Mouse (Mus musculus): ENCODE measurements at regions not wholly inside any gene's neighbourhood (a gene's known extent, or its start where the extent isn't known, plus 50 kb on each side); places are given as distances from the start of the nearest gene placed in this dataset.

GRCm38 (mm10) chr3:45523281-45523680, 145.1 kb downstream of the Pcdh10 start:
- no peaks in the 10 kb centered on the region for H3K4me1 ChIP-seq (replicated peaks; ENCODE audit: control insufficient read depth, insufficient read depth, low read length)
- ATAC-seq = peak; percentile 77
- H3K9me3 ChIP-seq (ENCODE audit: control insufficient read depth) = no peaks in the 10 kb centered on the region
- H3K27me3 ChIP-seq (replicated peaks; ENCODE audit: control insufficient read depth, insufficient read depth, low read length) = no peaks in the 10 kb centered on the region
- H3K27ac ChIP-seq (ENCODE audit: low read depth, low read length) = no peak overlapping the region
- H3K4me2 ChIP-seq (replicated peaks; ENCODE audit: low read depth) = no peak overlapping the region
- TF ChIP-seq CTCF (IDR thresholded peaks at IDR 0.05; ENCODE audit: low read depth) = no peak
- no peak overlapping the region for H3K9ac ChIP-seq (ENCODE audit: low read depth, low read length)
- H3K4me3 ChIP-seq (ENCODE audit: low read depth, low read length) = no peak overlapping the region
- no peaks in the 10 kb centered on the region for H3K36me3 ChIP-seq (ENCODE audit: control insufficient read depth, insufficient read depth)
- 24% methylated on average over 4 of the region's 4 CpGs for WGBS

DNA sequence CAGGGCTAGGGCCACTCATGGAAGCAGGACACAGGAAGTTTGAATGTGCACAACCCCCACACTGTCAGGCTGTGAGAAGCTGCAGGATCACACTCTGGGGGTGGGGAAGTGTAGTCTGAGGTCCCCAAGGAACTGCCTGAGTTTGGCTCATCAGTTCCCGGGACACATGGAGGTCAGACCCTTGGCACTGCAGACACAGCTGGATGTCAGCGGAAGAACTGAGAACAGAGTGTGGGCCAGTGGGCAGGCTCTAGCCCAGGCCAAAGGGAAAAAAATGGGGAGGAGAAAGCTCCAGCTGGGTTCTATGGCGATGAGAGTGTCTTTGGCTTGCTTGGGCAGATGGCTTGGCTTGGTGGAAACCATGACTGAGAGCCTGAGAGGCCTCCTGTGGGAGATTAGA, 168.9 kb downstream of the Pcdh10 start:
- no peak for TF ChIP-seq CTCF (IDR thresholded peaks at IDR 0.05; ENCODE audit: low read depth)
- H3K4me2 ChIP-seq (replicated peaks; ENCODE audit: low read depth) = no peak overlapping the region
- no peaks in the 10 kb centered on the region for H3K4me1 ChIP-seq (replicated peaks; ENCODE audit: control insufficient read depth, insufficient read depth, low read length)
- H3K27ac ChIP-seq (ENCODE audit: low read depth, low read length) = no peak overlapping the region
- ATAC-seq = no peak
- no peaks in the 10 kb centered on the region for H3K36me3 ChIP-seq (ENCODE audit: control insufficient read depth, insufficient read depth)
- 77% methylated on average over 3 of the region's 3 CpGs for WGBS
- H3K4me3 ChIP-seq (ENCODE audit: low read depth, low read length) = no peak overlapping the region
- no peaks in the 10 kb centered on the region for H3K9me3 ChIP-seq (ENCODE audit: control insufficient read depth)
- H3K9ac ChIP-seq (ENCODE audit: low read depth, low read length) = no peak overlapping the region
- H3K27me3 ChIP-seq (replicated peaks; ENCODE audit: control insufficient read depth, insufficient read depth, low read length) = no peaks in the 10 kb centered on the region

GRCm38 (mm10) chr3:45555736-45556135, 177.5 kb downstream of the Pcdh10 start:
- Histone ChIP-seq H3K36me3 (ENCODE audit: control insufficient read depth, insufficient read depth) (no peaks in the 10 kb centered on the region), H3K27ac (ENCODE audit: low read depth, low read length) (no peak overlapping the region), H3K27me3 (replicated peaks; ENCODE audit: control insufficient read depth, insufficient read depth, low read length) (no peaks in the 10 kb centered on the region), H3K4me1 (replicated peaks; ENCODE audit: control insufficient read depth, insufficient read depth, low read length) (no peaks in the 10 kb centered on the region), H3K4me3 (ENCODE audit: low read depth, low read length) (no peak overlapping the region), H3K9ac (ENCODE audit: low read depth, low read length) (no peak overlapping the region), H3K4me2 (replicated peaks; ENCODE audit: low read depth) (no peak overlapping the region), H3K9me3 (ENCODE audit: control insufficient read depth) (no peaks in the 10 kb centered on the region)
- 26% methylated on average over 1 of the region's 1 CpGs for WGBS
- no peak for ATAC-seq
- peak; percentile 79 for TF ChIP-seq CTCF (IDR thresholded peaks at IDR 0.05; ENCODE audit: low read depth)

DNA sequence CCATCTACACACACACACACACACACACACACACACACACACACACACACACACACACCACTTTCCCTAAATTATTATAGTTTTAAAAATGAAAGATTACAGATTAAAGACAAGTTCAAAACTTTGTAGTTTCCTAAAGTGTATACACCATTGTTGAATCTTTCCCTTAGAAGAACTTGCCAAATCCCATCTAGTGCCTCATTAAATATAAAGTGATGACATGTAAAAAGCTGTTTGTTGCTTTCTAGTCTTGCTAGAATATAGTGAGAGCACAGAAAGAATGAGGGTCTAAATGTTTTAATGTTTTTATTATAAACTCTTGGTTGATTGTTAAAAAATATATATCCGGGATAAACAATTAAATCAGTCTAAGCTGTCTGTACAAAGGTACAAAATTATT, 194.8 kb downstream of the Pcdh10 start:
- ATAC-seq = no peak
- 88% methylated on average over 1 of the region's 1 CpGs for WGBS
- H3K4me3 ChIP-seq (ENCODE audit: low read depth, low read length) = no peak overlapping the region
- H3K9ac ChIP-seq (ENCODE audit: low read depth, low read length) = no peak overlapping the region
- no peak for TF ChIP-seq CTCF (IDR thresholded peaks at IDR 0.05; ENCODE audit: low read depth)
- no peak overlapping the region for H3K27ac ChIP-seq (ENCODE audit: low read depth, low read length)
- no peak overlapping the region for H3K4me2 ChIP-seq (replicated peaks; ENCODE audit: low read depth)
- no peaks in the 10 kb centered on the region for H3K9me3 ChIP-seq (ENCODE audit: control insufficient read depth)
- no peaks in the 10 kb centered on the region for H3K4me1 ChIP-seq (replicated peaks; ENCODE audit: control insufficient read depth, insufficient read depth, low read length)
- no peaks in the 10 kb centered on the region for H3K36me3 ChIP-seq (ENCODE audit: control insufficient read depth, insufficient read depth)
- no peaks in the 10 kb centered on the region for H3K27me3 ChIP-seq (replicated peaks; ENCODE audit: control insufficient read depth, insufficient read depth, low read length)

DNA sequence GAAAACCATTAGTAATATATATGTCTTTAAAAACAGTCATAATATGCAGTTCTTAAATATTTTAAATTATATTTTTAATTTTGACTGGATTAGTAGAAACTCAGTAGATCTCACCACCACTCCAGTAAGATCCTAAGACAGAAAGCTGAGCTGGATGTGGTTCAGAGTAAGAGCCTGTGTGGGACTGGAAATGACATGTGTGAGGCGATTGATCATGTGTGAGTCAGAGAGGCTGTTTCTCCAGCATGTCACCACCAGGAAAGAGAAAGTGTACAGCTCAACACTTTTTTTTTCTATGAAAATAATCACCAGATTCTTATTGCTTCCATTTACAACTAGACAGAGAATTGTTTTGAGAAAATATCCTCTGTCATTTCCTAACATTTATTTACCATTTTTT, 198.8 kb downstream of the Pcdh10 start:
- 95% methylated on average over 1 of the region's 1 CpGs for WGBS
- no peak overlapping the region for H3K9ac ChIP-seq (ENCODE audit: low read depth, low read length)
- no peak overlapping the region for H3K4me3 ChIP-seq (ENCODE audit: low read depth, low read length)

GRCm38 (mm10) chr3:45593561-45593960, 215.4 kb downstream of the Pcdh10 start:
- Histone ChIP-seq H3K4me3 (ENCODE audit: low read depth, low read length) (no peak overlapping the region), H3K27me3 (replicated peaks; ENCODE audit: control insufficient read depth, insufficient read depth, low read length) (no peaks in the 10 kb centered on the region), H3K4me1 (replicated peaks; ENCODE audit: control insufficient read depth, insufficient read depth, low read length) (no peaks in the 10 kb centered on the region), H3K9ac (ENCODE audit: low read depth, low read length) (no peak overlapping the region), H3K9me3 (ENCODE audit: control insufficient read depth) (no peaks in the 10 kb centered on the region), H3K27ac (ENCODE audit: low read depth, low read length) (no peak overlapping the region), H3K4me2 (replicated peaks; ENCODE audit: low read depth) (no peak overlapping the region), H3K36me3 (ENCODE audit: control insufficient read depth, insufficient read depth) (no peaks in the 10 kb centered on the region)
- no peak for TF ChIP-seq CTCF (IDR thresholded peaks at IDR 0.05; ENCODE audit: low read depth)
- ATAC-seq = no peak
- WGBS = 51% methylated on average over 1 of the region's 1 CpGs

More for the DNA sequence above, 198.8 kb downstream of the Pcdh10 start:
- Histone ChIP-seq H3K27ac (ENCODE audit: low read depth, low read length) (no peak overlapping the region), H3K27me3 (replicated peaks; ENCODE audit: control insufficient read depth, insufficient read depth, low read length) (no peaks in the 10 kb centered on the region), H3K4me2 (replicated peaks; ENCODE audit: low read depth) (no peak overlapping the region), H3K9me3 (ENCODE audit: control insufficient read depth) (no peaks in the 10 kb centered on the region), H3K36me3 (ENCODE audit: control insufficient read depth, insufficient read depth) (no peaks in the 10 kb centered on the region), H3K4me1 (replicated peaks; ENCODE audit: control insufficient read depth, insufficient read depth, low read length) (no peaks in the 10 kb centered on the region)
- ATAC-seq = no peak
- TF ChIP-seq CTCF (IDR thresholded peaks at IDR 0.05; ENCODE audit: low read depth) = no peak

- no peaks in the 10 kb centered on the region for H3K4me1 ChIP-seq (replicated peaks; ENCODE audit: control insufficient read depth, insufficient read depth, low read length)
- ATAC-seq = no peak
- H3K27me3 ChIP-seq (replicated peaks; ENCODE audit: control insufficient read depth, insufficient read depth, low read length) = no peaks in the 10 kb centered on the region
- H3K4me3 ChIP-seq (ENCODE audit: low read depth, low read length) = no peak overlapping the region
- no peak overlapping the region for H3K4me2 ChIP-seq (replicated peaks; ENCODE audit: low read depth)
- no peaks in the 10 kb centered on the region for H3K36me3 ChIP-seq (ENCODE audit: control insufficient read depth, insufficient read depth)
- H3K27ac ChIP-seq (ENCODE audit: low read depth, low read length) = no peak overlapping the region
- TF ChIP-seq CTCF (IDR thresholded peaks at IDR 0.05; ENCODE audit: low read depth) = no peak
- 67% methylated on average over 2 of the region's 2 CpGs for WGBS
- no peaks in the 10 kb centered on the region for H3K9me3 ChIP-seq (ENCODE audit: control insufficient read depth)
- no peak overlapping the region for H3K9ac ChIP-seq (ENCODE audit: low read depth, low read length)
These were observed 224.1 kb downstream of the Pcdh10 start for GRCm38 (mm10) chr3:45602278-45602677.

Measured in intestine, postnatal 0 days (tissue).